Mouse (Mus musculus) heart, adult 8-10 months (tissue): ENCODE measurements at regions not wholly inside any gene's neighbourhood (a gene's known extent, or its start where the extent isn't known, plus 50 kb on each side); places are given as distances from the start of the nearest gene placed in this dataset.

Experiments
- DNase-seq: peaks from one replicate; pipeline ENCODE4 v3.0.0; 2022; ENCODE audit warnings: low spot score

- DNase-seq = no peak
Observed at GRCm38 (mm10) chr1:72002471-72003116, 209.5 kb downstream of the Mreg start.

GRCm38 (mm10) chr1:72000741-72001140 is 211.4 kb downstream of the Mreg start:
- no peak for DNase-seq

GRCm38 (mm10) chr1:71996828-71997227 is 215.3 kb downstream of the Mreg start:
- no peak for DNase-seq

GRCm38 (mm10) chr1:71996234-71996619 is 215.9 kb downstream of the Mreg start:
- no peak for DNase-seq

- no peak for DNase-seq
Observed at GRCm38 (mm10) chr1:71995573-71996233, 216.4 kb downstream of the Mreg start.

- DNase-seq = no peak
Observed at GRCm38 (mm10) chr1:71990936-71991335, 221.2 kb downstream of the Mreg start.

GRCm38 (mm10) chr1:71988086-71988485 is 224.0 kb downstream of the Mreg start:
- DNase-seq = no peak

- no peak for DNase-seq
Observed at GRCm38 (mm10) chr1:71986047-71986446, 226.1 kb downstream of the Mreg start.

- no peak for DNase-seq
Observed at GRCm38 (mm10) chr1:71983786-71984185, 228.3 kb downstream of the Mreg start.

GRCm38 (mm10) chr1:71982423-71983262 is 229.5 kb downstream of the Mreg start:
- DNase-seq = no peak

GRCm38 (mm10) chr1:71980624-71981023 is 231.5 kb downstream of the Mreg start:
- DNase-seq = no peak

GRCm38 (mm10) chr1:71979261-71979660 is 232.8 kb downstream of the Mreg start:
- no peak for DNase-seq

- no peak for DNase-seq
Observed at GRCm38 (mm10) chr1:71977361-71977760, 234.7 kb downstream of the Mreg start.

- DNase-seq = no peak
Observed at GRCm38 (mm10) chr1:71974715-71975114, 237.4 kb downstream of the Mreg start.

GRCm38 (mm10) chr1:71971943-71972342 is 240.2 kb downstream of the Mreg start:
- peak; percentile 33 for DNase-seq

GRCm38 (mm10) chr1:71970771-71971170 is 241.3 kb downstream of the Mreg start:
- no peak for DNase-seq

- DNase-seq = no peak
Observed at GRCm38 (mm10) chr1:71967574-71968104, 244.5 kb downstream of the Mreg start.

GRCm38 (mm10) chr1:71964450-71965126 is 247.5 kb downstream of the Mreg start:
- no peak for DNase-seq

- DNase-seq = peak; percentile 9
Observed at GRCm38 (mm10) chr1:71956940-71957339, 255.2 kb downstream of the Mreg start.

GRCm38 (mm10) chr1:71955331-71955730 is 256.8 kb downstream of the Mreg start:
- DNase-seq = no peak

GRCm38 (mm10) chr1:71953292-71953691 is 258.8 kb downstream of the Mreg start:
- no peak for DNase-seq

GRCm38 (mm10) chr1:71949549-71949948 is 262.6 kb downstream of the Mreg start:
- no peak for DNase-seq
